Mouse (Mus musculus) lung, postnatal 0 days (tissue): ENCODE measurements around the gene Zbtb17. TPM values are rescaled to one million over a fixed set of nuclear protein-coding genes. Genes with fewer than 3 reads are reported as not detected.

Experiments
- ATAC-seq: fragments of 200-750 bp; cut with Nextera tagmentation; 2 replicates; pipeline ENCODE4 v1.8.0; 2017; ENCODE audit warnings: moderate library complexity
- DNase-seq: peaks from one replicate; pipeline ENCODE4 v3.0.0-alpha.2; 2016; ENCODE audit warnings: low spot score
- H3K27ac ChIP-seq: fragments of 300-500 bp; sonication (generic); 2 replicates; pipeline ENCODE4 v1.5.1; 2014; ENCODE audit warnings: antibody characterized with exemption, mild to moderate bottlenecking, low read length, mixed read lengths
- H3K27me3 ChIP-seq: fragments of 300-500 bp; sonication (generic); replicated peaks from 2 replicates; pipeline ENCODE4 v1.6.1; 2014; ENCODE audit warnings: low read length, mixed read lengths; ENCODE audit not compliant: insufficient read depth
- H3K36me3 ChIP-seq: fragments of 300-500 bp; sonication (generic); 2 replicates; pipeline ENCODE4 v1.6.1; 2014; ENCODE audit warnings: low read length, mixed read lengths; ENCODE audit not compliant: insufficient read depth
- H3K4me1 ChIP-seq: fragments of 300-500 bp; sonication (generic); 2 replicates; pipeline ENCODE4 v1.6.1; 2014; ENCODE audit warnings: antibody characterized with exemption, low read depth, low read length, mixed read lengths; ENCODE audit not compliant: insufficient read depth
- H3K4me2 ChIP-seq: fragments of 300-500 bp; sonication (generic); replicated peaks from 2 replicates; pipeline ENCODE4 v1.6.1; 2014; ENCODE audit warnings: low read depth, mild to moderate bottlenecking, low read length, moderate library complexity, mixed read lengths
- H3K4me3 ChIP-seq: fragments of 300-500 bp; sonication (generic); 2 replicates; pipeline ENCODE4 v1.5.1; 2014; ENCODE audit warnings: low read depth, low read length
- H3K9ac ChIP-seq: fragments of 300-500 bp; sonication (generic); replicated peaks from 2 replicates; pipeline ENCODE4 v1.6.1; 2014; ENCODE audit warnings: low read depth, mild to moderate bottlenecking
- H3K9me3 ChIP-seq: fragments of 300-500 bp; sonication (generic); 2 replicates; pipeline ENCODE4 v1.6.1; 2016; ENCODE audit warnings: low read length, mixed read lengths
- CTCF ChIP-seq: IDR thresholded peaks from 2 replicates; pipeline ENCODE4 v1.5.1; 2016; ENCODE audit warnings: antibody characterized with exemption, mild to moderate bottlenecking
- EP300 ChIP-seq: IDR thresholded peaks from 2 replicates; pipeline ENCODE4 v1.6.1; 2016; ENCODE audit warnings: antibody characterized with exemption, mild to moderate bottlenecking, control low read depth
- WGBS: fragments of 180-500 bp; shearing (Covaris S2); extraction: QIAGEN DNeasy Blood & Tissue Kit; methylation state at CpG from one replicate; pipeline ENCODE4 v1.1.7; 2014; 5-methylcytosine and 5-hydroxymethylcytosine counted together
- polyA plus RNA-seq: library from polyadenylated mRNA; unstranded; fragments of >200 nt; fragmentation: Nextera tagmentation; extraction: Ambion mirVana; gene quantifications from 2 replicates; pipeline ENCODE4 v1.2.1, GENCODE M21; 2015

Gene Zbtb17
- polyA plus RNA-seq, 1 experiment from 2014 or later, result 14.1 TPM

- no peak overlapping the region for H3K27ac ChIP-seq
- 89% methylated on average over 3 of the region's 3 CpGs for WGBS
- H3K4me2 ChIP-seq, result no peak overlapping the region
- H3K4me3 ChIP-seq, result no peak overlapping the region
- H3K9me3 ChIP-seq, result no peaks in the 10 kb centered on the region
- H3K27me3 ChIP-seq, result no peaks in the 10 kb centered on the region
- ATAC-seq, result no peak
- no peaks in the 10 kb centered on the region for H3K4me1 ChIP-seq
- no peak overlapping the region for H3K9ac ChIP-seq
- TF ChIP-seq EP300 (no peak), CTCF (no peak)
- no peak for DNase-seq
- H3K36me3 ChIP-seq, result no peaks in the 10 kb centered on the region
Measured at GRCm38 (mm10) chr4:141405314-141405622, 39.2 kb upstream of the Zbtb17 start.

GRCm38 (mm10) chr4:141406516-141407299, 37.7 kb upstream of the Zbtb17 start:
- Histone ChIP-seq H3K9me3 (no peaks in the 10 kb centered on the region), H3K4me3 (no peak overlapping the region), H3K27ac (no peak overlapping the region), H3K4me1 (no peaks in the 10 kb centered on the region), H3K4me2 (no peak overlapping the region), H3K9ac (no peak overlapping the region), H3K27me3 (no peaks in the 10 kb centered on the region), H3K36me3 (no peaks in the 10 kb centered on the region)
- peak; percentile 60 for ATAC-seq
- no peak for TF ChIP-seq EP300
- TF ChIP-seq CTCF, result peak; percentile 88
- WGBS, result 24% methylated on average over 12 of the region's 14 CpGs
- peak; percentile 69 for DNase-seq

- Histone ChIP-seq H3K4me2 (no peak overlapping the region), H3K9me3 (no peaks in the 10 kb centered on the region), H3K4me3 (no peak overlapping the region), H3K4me1 (no peaks in the 10 kb centered on the region), H3K36me3 (no peaks in the 10 kb centered on the region), H3K27ac (no peak overlapping the region), H3K9ac (no peak overlapping the region), H3K27me3 (no peaks in the 10 kb centered on the region)
- TF ChIP-seq EP300, result no peak
- 84% methylated on average over 3 of the region's 3 CpGs for WGBS
- no peak for ATAC-seq
- DNase-seq, result no peak
Measured at GRCm38 (mm10) chr4:141408577-141408976, 35.9 kb upstream of the Zbtb17 start.

GRCm38 (mm10) chr4:141411430-141411992, 32.9 kb upstream of the Zbtb17 start:
- peak; percentile 41; the same call in 1 of the 2 replicates for TF ChIP-seq CTCF
- TF ChIP-seq EP300, result no peak
- DNase-seq, result no peak
- Histone ChIP-seq H3K4me2 (no peak overlapping the region), H3K9ac (no peak overlapping the region), H3K9me3 (no peaks in the 10 kb centered on the region), H3K4me3 (no peak overlapping the region), H3K27ac (no peak overlapping the region), H3K27me3 (no peaks in the 10 kb centered on the region), H3K4me1 (no peaks in the 10 kb centered on the region), H3K36me3 (no peaks in the 10 kb centered on the region)
- 20% methylated on average over 22 of the region's 22 CpGs for WGBS
- ATAC-seq, result no peak

- 50% methylated on average over 7 of the region's 7 CpGs for WGBS
- ATAC-seq (no peak), DNase-seq (no peak)
- Histone ChIP-seq H3K27ac (no peak within 1 kb of the TSS), H3K9me3 (no peaks in the 10 kb centered on the region), H3K4me2 (no peak within 1 kb of the TSS), H3K9ac (no peak within 1 kb of the TSS), H3K4me1 (no peaks in the 10 kb centered on the region), H3K27me3 (no peaks in the 10 kb centered on the region), H3K4me3 (no peak within 1 kb of the TSS), H3K36me3 (no peaks in the 10 kb centered on the region)
- no peak for TF ChIP-seq CTCF
- no peak for TF ChIP-seq EP300
Measured at GRCm38 (mm10) chr4:141415924-141416323, 28.5 kb upstream of the Zbtb17 start, which contains the start of gene Clcnkb. Gene Clcnkb (minus strand): TSS chr4:141416014.

GRCm38 (mm10) chr4:141419398-141420191, 24.9 kb upstream of the Zbtb17 start:
- no peaks in the 10 kb centered on the region; the same call in 1 of the 2 replicates for H3K4me1 ChIP-seq
- ATAC-seq (peak; percentile 52), DNase-seq (peak; percentile 35)
- no peak overlapping the region for H3K9ac ChIP-seq
- H3K4me3 ChIP-seq, result no peak overlapping the region
- WGBS, result 53% methylated on average over 27 of the region's 27 CpGs
- H3K27ac ChIP-seq, result no peak overlapping the region
- H3K9me3 ChIP-seq, result no peaks in the 10 kb centered on the region
- TF ChIP-seq CTCF, result no peak
- TF ChIP-seq EP300, result no peak
- no peaks in the 10 kb centered on the region for H3K27me3 ChIP-seq
- H3K4me2 ChIP-seq, result no peak overlapping the region
- no peaks in the 10 kb centered on the region for H3K36me3 ChIP-seq
